ENCODE assay signal across 23 mouse cellular contexts in the genomic region with DNA sequence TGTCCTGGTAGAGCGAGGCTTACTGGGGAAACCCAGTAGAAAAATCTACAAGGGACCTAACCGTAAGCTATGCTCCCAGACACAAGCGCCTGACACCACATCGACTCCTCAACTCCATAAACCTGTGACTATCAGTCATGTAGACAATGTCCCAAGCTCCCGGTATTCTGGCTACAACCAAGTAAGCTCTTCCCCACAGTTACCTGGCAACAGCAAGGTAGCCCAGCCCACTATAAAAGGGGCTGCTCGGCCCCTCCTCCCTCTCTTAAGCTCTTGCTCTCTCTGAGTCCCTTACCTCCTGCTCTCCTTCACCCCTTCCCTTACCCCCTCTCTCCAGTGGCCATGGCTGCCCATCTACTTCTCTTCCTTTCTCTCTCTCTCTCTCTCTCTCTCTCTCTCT.
DNase-seq lines count a peak whose midpoint lies in the region; TF ChIP-seq lines count a peak whose summit lies in the region.
"Had no signal": no experiment of that assay in that cellular context is flagged by ENCODE, and none has a peak within 500 bp of the region (broad histone marks: within the 10 kb centered on the region; RNA-seq: fewer than 3 reads in every experiment).

No protein-coding gene starts in this region.

- no peaks in the 10 kb centered on the region for H3K4me1 ChIP-seq in heart, embryonic 10.5 days
- H3K4me1 ChIP-seq in E14TG2a.4 (replicated peaks; ENCODE audit: low read depth, low read length): peaks cover 18% of the 10 kb centered on the region
- H3K4me1 ChIP-seq: embryonic facial prominence, embryonic 13.5 days; embryonic facial prominence, embryonic 15.5 days; forebrain, embryonic 10.5 days; forebrain, embryonic 12.5 days had no signal

- peak; percentile 35 for DNase-seq in heart, embryonic 10.5 days (ENCODE audit: low spot score)
- DNase-seq in heart, postnatal 14 days: no peak
- DNase-seq in ES-CJ7 (ENCODE audit: low read depth, low spot score): peak; percentile 21
- DNase-seq in R1 (ENCODE audit: low read depth, low spot score): peak; percentile 90
- DNase-seq in left cerebral cortex, postnatal 10 days (ENCODE audit: extremely low spot score in 1 of 2, low spot score in 2 of 2): no peak
- no peak for DNase-seq in gastrocnemius, postnatal 4 days (ENCODE audit: low spot score in 2 of 2)
- no peak for DNase-seq in layer of hippocampus, adult 9-10 months (ENCODE audit: low spot score)
- DNase-seq: adrenal gland, adult 8-10 months; adrenal gland, postnatal 14 days; adrenal gland, postnatal 36 days; cerebellum, adult 11-12 months; cerebellum, adult 2 months; cerebellum, adult 9-11 months; cerebellum, postnatal 14 days; cerebellum, postnatal 36 days; embryo, embryonic 11 days had no signal

- no peak overlapping the region for H3K4me3 ChIP-seq in heart, embryonic 10.5 days
- peak overlapping the region; percentile 71; the same call in 1 of the 2 replicates for H3K4me3 ChIP-seq in E14TG2a.4 (replicated peaks; ENCODE audit: low read length)
- H3K4me3 ChIP-seq: embryonic facial prominence, embryonic 13.5 days; embryonic facial prominence, embryonic 15.5 days; erythroblast, embryonic 14.5 days; forebrain, embryonic 10.5 days; forebrain, embryonic 12.5 days had no signal

- no peaks in the 10 kb centered on the region for H3K9me3 ChIP-seq in heart, embryonic 10.5 days
- no peaks in the 10 kb centered on the region for H3K9me3 ChIP-seq in E14TG2a.4 (ENCODE audit: low read length)
- H3K9me3 ChIP-seq: embryonic facial prominence, embryonic 13.5 days; embryonic facial prominence, embryonic 15.5 days; forebrain, embryonic 10.5 days; forebrain, embryonic 12.5 days; G1E had no signal

- H3K27me3 ChIP-seq in heart, embryonic 10.5 days (ENCODE audit: insufficient read depth, poor library complexity, severe bottlenecking): no peaks in the 10 kb centered on the region
- peaks cover 22% of the 10 kb centered on the region for H3K27me3 ChIP-seq in E14TG2a.4 (ENCODE audit: insufficient read depth, low read length)
- H3K27me3 ChIP-seq: embryonic facial prominence, embryonic 13.5 days; embryonic facial prominence, embryonic 15.5 days; forebrain, embryonic 12.5 days had no signal

- intact Hi-C loops in heart, postnatal 14 days (cut with DNase I): no loop called here
- intact Hi-C loops in left cerebral cortex, postnatal 10 days (cut with DNase I): no loop called here

- 78% methylated on average over 6 of the region's 6 CpGs for WGBS in heart, embryonic 10.5 days

- H3K27ac ChIP-seq in heart, embryonic 10.5 days: no peak overlapping the region
- H3K27ac ChIP-seq: embryonic facial prominence, embryonic 13.5 days; embryonic facial prominence, embryonic 15.5 days; forebrain, embryonic 10.5 days; forebrain, embryonic 12.5 days had no signal

- H3K36me3 ChIP-seq in heart, embryonic 10.5 days: no peaks in the 10 kb centered on the region
- no peaks in the 10 kb centered on the region for H3K36me3 ChIP-seq in E14TG2a.4 (ENCODE audit: insufficient read depth, low read length)
- H3K36me3 ChIP-seq: embryonic facial prominence, embryonic 13.5 days; embryonic facial prominence, embryonic 15.5 days; forebrain, embryonic 10.5 days; forebrain, embryonic 12.5 days; G1E had no signal

- no peak for TF ChIP-seq CTCF in E14TG2a.4 (conservative IDR thresholded peaks at IDR 0.05; ENCODE audit: low read length)

Comparison
In these comparisons a context has a peak if more than half of its experiments do, and no peak if none do; other contexts are left out.
1. DNase-seq: peak in heart, embryonic 10.5 days (single experiment), ES-CJ7 (single experiment) and R1 (single experiment); none in heart, postnatal 14 days (0 of 2), left cerebral cortex, postnatal 10 days (0 of 2), gastrocnemius, postnatal 4 days (0 of 2) and layer of hippocampus, adult 9-10 months (single experiment).